Mouse (Mus musculus) small intestine, adult 2 months (tissue): ENCODE data around the gene Pagr1b. TPM values are rescaled to one million over a fixed set of nuclear protein-coding genes. Genes with fewer than 3 reads are reported as not detected.

Experiments used
- H3K27ac ChIP-seq: fragments of 200-500 bp; 2 replicates; pipeline ENCODE4 v1.5.1; 2012; ENCODE audit warnings: low read depth, low read length, control low read depth, inconsistent platforms; ENCODE audit not compliant: insufficient read depth
- H3K27me3 ChIP-seq: fragments of 200-500 bp; 2 replicates; pipeline ENCODE4 v1.6.1; 2012; ENCODE audit warnings: mild to moderate bottlenecking, moderate library complexity, low read length, inconsistent platforms; ENCODE audit not compliant: control insufficient read depth, insufficient read depth
- H3K36me3 ChIP-seq: fragments of 200-500 bp; 2 replicates; pipeline ENCODE4 v1.6.1; 2012; ENCODE audit warnings: mild to moderate bottlenecking, low read length, control low read depth, inconsistent platforms; ENCODE audit not compliant: control insufficient read depth, insufficient read depth
- H3K4me1 ChIP-seq: fragments of 200-500 bp; 2 replicates; pipeline ENCODE4 v1.6.1; 2012; ENCODE audit warnings: low read length, inconsistent platforms, mixed read lengths; ENCODE audit not compliant: control insufficient read depth, insufficient read depth, insufficient read length
- H3K4me3 ChIP-seq: fragments of 200-500 bp; 2 replicates; pipeline ENCODE4 v1.5.1; 2012; ENCODE audit warnings: low read depth, mild to moderate bottlenecking, control low read depth, inconsistent platforms, low read length, moderate library complexity
- CTCF ChIP-seq: fragments of 200-500 bp; IDR thresholded peaks from 2 replicates; pipeline ENCODE4 v1.5.1; 2012; ENCODE audit warnings: low read depth, mild to moderate bottlenecking, control low read depth, inconsistent platforms, low read length, moderate library complexity, mixed read lengths; ENCODE audit not compliant: insufficient replicate concordance, insufficient read length; ENCODE audit errors: extremely low read depth
- POLR2A ChIP-seq: fragments of 200-500 bp; IDR thresholded peaks from 2 replicates; pipeline ENCODE4 v1.6.1; 2012; ENCODE audit warnings: low read depth, mild to moderate bottlenecking, control low read depth, inconsistent platforms, low read length, moderate library complexity
- WGBS: fragments of 180-500 bp; shearing (Covaris S2); methylation state at CpG from one replicate; pipeline ENCODE4 v1.1.7; 2018; 5-methylcytosine and 5-hydroxymethylcytosine counted together
- polyA plus RNA-seq: library from polyadenylated mRNA; depleted of rRNA; stranded (reverse); fragments of >200 nt; gene quantifications from 2 replicates; pipeline ENCODE4 v1.2.3, GENCODE M21; 2012

The Pagr1b gene
- polyA plus RNA-seq, 1 experiment, result 2.9 TPM

- no peaks in the 10 kb centered on the region for H3K27me3 ChIP-seq
- peaks cover 23% of the 10 kb centered on the region for H3K4me1 ChIP-seq
- WGBS, result 78% methylated on average over 10 of the region's 10 CpGs
- TF ChIP-seq CTCF, result no peak
- TF ChIP-seq POLR2A, result no peak
- H3K36me3 ChIP-seq, result peaks cover 43% of the 10 kb centered on the region
- H3K4me3 ChIP-seq, result no peak overlapping the region
- no peak overlapping the region for H3K27ac ChIP-seq
These were observed 31.4 kb downstream of the Pagr1b start for GRCm38 (mm10) chr7:126984667-126985444.

GRCm38 (mm10) chr7:126983113-126983512, 33.2 kb downstream of the Pagr1b start:
- peak overlapping the region; percentile 86 for H3K27ac ChIP-seq
- H3K4me1 ChIP-seq, result peaks cover 33% of the 10 kb centered on the region
- 77% methylated on average over 7 of the region's 7 CpGs for WGBS
- no peak overlapping the region for H3K4me3 ChIP-seq
- no peaks in the 10 kb centered on the region for H3K27me3 ChIP-seq
- H3K36me3 ChIP-seq, result peaks cover 44% of the 10 kb centered on the region
- TF ChIP-seq CTCF, result no peak
- no peak for TF ChIP-seq POLR2A

DNA sequence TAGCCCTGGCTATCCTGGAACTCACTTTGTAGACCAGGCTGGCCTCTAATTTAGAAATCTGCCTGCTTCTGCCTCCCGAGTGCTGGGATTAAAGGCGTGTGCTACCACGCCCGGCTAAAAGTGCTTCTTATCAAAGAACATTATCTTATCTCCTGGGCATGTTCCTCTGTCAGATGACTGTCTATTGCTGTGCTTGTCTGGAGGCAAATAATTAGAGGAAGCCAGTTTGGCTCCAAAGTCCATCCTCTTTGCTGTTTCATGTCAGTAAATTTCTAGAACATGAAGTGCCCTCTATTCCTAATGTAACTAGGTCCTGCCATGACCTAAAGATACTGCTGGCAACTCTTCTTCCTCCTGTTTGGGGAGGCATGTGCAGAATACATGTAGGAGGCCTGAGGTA, 34.2 kb downstream of the Pagr1b start:
- Histone ChIP-seq H3K27me3 (no peaks in the 10 kb centered on the region), H3K4me3 (no peak overlapping the region), H3K36me3 (peaks cover 40% of the 10 kb centered on the region), H3K4me1 (peaks cover 37% of the 10 kb centered on the region), H3K27ac (peak overlapping the region; percentile 86)
- TF ChIP-seq CTCF (no peak), POLR2A (no peak)
- 27% methylated on average over 4 of the region's 4 CpGs for WGBS

GRCm38 (mm10) chr7:126981601-126982000, 34.7 kb downstream of the Pagr1b start:
- Histone ChIP-seq H3K27ac (peak overlapping the region; percentile 19; the same call in 1 of the 2 replicates), H3K27me3 (no peaks in the 10 kb centered on the region), H3K4me3 (no peak overlapping the region), H3K4me1 (peaks cover 37% of the 10 kb centered on the region), H3K36me3 (peaks cover 35% of the 10 kb centered on the region)
- TF ChIP-seq POLR2A (no peak), CTCF (no peak)
- WGBS, result 74% methylated on average over 2 of the region's 2 CpGs

DNA sequence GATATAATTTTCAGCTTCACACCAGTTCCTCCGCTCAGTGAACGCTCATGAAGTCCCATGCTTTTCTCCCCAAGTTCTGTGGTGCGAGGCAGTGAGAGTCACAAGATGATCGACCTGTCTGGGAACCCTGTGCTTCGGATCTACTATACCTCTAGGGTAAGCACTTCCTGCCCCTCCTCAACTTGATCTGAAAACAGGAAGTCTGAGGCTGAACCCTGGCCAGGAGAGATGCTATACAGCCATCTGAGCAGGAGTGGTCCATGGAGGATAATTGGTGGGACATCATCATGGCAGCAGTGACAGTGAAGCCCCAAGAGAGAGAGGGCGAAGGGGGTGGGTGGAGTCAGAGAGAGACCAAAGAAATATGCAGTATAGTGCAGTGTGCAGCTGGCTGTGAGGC, 37.4 kb downstream of the Pagr1b start:
- 82% methylated on average over 6 of the region's 6 CpGs for WGBS
- H3K27ac ChIP-seq, result no peak overlapping the region
- TF ChIP-seq CTCF, result no peak
- TF ChIP-seq POLR2A, result no peak
- peaks cover 38% of the 10 kb centered on the region for H3K4me1 ChIP-seq
- no peaks in the 10 kb centered on the region for H3K27me3 ChIP-seq
- peaks cover 30% of the 10 kb centered on the region for H3K36me3 ChIP-seq
- no peak overlapping the region for H3K4me3 ChIP-seq

DNA sequence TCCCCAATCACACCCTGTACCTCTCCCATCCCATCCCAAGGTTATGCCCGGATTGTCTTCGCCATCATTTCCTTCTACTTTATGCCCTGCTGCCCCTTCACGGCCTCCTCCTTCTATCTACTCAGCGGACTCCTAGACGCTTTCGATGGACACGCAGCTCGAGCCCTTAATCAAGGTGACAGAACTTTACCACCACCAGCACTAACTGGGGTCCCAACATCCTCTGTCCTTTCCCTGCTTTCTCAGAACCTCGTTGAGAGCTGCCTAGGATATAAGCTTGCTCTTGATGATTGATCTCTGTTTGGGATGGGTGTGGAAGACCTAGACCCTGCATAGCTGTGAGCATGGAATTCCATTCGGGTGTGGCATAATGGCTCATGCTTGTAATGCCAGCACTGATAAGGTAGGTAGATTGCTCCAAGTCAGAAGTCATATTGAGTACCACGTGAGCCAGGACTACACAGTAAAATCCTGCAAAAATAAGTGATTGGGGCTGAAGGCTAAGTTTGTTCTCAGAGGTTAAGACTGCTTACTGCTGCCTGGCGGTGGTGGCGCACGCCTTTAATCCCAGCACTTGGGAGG, 39.3 kb downstream of the Pagr1b start:
- 6% methylated on average over 14 of the region's 14 CpGs for WGBS
- H3K27ac ChIP-seq, result peak overlapping the region; percentile 97
- H3K36me3 ChIP-seq, result peaks cover 30% of the 10 kb centered on the region

More for the DNA sequence above, 39.3 kb downstream of the Pagr1b start:
- no peak for TF ChIP-seq CTCF
- Histone ChIP-seq H3K4me3 (peak overlapping the region; percentile 90), H3K4me1 (peaks cover 24% of the 10 kb centered on the region), H3K27me3 (no peaks in the 10 kb centered on the region)
